Mouse (Mus musculus): ENCODE measurements around the gene Mbtd1.

The Mbtd1 gene

DNA sequence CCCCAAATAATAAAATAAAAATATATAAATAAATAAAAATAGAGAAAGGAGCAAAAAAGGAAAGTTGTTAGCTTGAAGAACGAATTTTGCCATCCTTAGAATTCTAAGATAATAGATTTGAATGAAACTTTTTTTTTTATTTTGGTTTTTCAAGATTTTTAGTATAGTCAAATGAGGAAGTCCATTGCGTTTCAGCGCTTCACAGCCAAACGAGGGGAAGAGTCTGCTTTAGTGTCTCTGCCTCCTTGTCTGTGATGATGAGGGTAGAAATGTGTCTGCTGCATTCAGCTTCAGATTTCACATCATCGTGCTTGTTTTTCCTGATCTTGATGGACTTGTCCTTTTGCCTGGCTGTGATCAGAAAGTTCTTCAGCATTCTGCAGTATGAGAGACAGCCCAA is 99.6 kb downstream of the Mbtd1 start:
- no peak for DNase-seq (ENCODE audit: extremely low read depth, insufficient read length, low spot score)

DNA sequence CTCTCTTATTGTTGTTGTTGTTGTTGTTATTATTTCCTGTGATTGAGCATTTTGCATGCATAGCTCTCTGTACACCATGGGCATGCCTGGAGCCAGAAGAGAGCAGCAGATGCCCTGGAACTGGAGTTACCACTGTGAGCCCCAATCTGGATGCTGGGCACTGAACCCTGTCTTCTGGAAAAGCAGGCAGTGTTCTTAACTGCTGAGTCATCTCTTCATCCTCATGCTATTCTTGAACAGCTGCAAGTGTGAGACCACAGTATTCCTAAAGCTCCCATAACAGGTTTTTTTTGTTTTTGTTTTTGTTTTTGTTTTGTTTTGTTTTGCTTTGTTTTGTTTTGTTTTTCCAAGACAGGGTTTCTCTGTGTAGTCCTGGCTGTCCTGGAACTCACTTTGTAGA is 100.6 kb downstream of the Mbtd1 start:
- DNase-seq (ENCODE audit: extremely low read depth, insufficient read length, low spot score): no peak

DNA sequence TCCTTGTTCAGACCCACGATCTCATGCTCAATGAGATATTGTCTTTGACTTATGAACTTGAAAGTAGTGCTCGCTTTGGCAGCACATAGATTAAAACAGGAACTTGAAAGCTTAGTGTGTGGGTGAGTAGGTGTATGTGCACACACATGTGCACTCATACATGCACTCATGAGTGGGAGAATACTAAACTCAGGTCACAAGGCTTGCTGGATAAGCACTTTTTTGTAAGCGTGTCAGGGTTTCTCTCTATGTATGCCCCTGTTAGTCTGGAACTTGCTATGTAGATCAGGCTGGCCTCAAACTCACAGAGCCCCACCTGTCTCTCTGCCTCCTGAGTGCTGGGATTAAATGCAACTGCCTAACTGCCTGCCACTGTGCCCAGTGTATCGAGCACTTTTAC is 101.4 kb downstream of the Mbtd1 start:
- DNase-seq (ENCODE audit: extremely low read depth, insufficient read length, low spot score): no peak

DNA sequence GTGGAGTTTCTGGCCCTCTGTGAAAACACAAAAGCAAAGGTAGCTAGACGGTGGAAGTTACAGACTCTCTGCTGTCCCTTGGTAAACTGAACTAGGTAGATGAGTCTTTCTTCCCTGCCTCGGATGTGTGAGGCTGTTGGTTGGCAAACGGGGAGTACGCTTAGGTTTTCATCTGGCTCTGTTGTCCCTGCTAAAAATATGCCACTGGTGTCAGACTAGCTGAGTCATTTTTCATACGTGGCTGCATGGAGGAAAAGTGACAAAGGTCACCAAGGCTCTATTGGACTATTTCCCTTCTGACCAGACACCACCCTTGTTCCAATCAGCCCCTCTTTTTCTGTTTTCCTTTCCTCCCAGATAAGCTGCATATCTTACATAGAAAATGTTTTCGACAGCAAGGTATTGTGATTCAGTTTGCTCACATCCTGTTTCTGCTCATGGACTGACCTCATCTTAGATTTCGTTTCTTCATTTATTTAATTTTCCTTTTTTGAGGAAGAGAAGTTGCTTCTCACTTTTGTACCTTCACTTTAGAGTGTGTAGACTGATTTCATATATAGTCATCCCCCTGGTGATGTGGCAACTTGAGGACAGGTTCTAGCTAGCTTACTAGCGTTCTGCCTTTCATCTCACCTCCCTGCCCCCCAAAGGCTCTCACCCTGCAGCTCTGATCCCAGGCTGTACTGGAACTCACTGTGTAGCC is 102.1 kb downstream of the Mbtd1 start:
- DNase-seq (ENCODE audit: extremely low read depth, insufficient read length, low spot score): no peak

DNA sequence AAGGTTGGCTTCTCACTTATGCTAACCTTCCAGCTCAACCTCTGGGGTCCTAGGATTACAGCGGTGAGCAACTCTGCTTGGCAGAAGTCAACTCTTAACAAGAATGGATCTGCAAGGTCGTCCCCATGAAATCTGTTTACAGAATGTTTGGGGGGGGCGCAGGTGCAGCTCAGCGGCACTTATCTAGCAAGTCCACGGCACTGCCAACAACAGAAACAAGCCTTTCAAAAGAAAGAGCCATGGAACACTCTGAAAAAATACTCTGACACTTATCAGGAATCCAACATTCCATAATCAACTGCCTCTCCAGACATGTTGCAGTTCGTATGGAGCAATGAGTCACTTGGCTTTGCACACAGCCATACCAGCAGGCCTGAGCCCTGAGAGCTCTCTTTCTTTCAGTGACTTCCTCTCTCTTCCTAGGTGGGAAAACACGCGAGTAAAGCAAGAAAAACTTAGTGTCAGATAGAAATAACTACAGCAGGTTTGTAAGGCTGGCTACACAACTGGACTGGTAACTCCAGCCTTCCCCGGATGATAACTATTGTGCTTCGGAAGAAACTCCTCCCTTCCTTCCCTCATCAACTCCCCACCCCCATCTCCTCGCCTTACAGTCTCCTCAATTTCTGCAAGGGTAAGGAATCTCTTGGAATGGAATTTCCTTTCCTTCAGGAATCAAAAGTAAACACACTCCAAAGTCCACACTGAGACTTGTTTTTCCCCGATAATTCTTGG is 102.8 kb downstream of the Mbtd1 start:
- no peak for DNase-seq (ENCODE audit: extremely low read depth, insufficient read length, low spot score)

DNA sequence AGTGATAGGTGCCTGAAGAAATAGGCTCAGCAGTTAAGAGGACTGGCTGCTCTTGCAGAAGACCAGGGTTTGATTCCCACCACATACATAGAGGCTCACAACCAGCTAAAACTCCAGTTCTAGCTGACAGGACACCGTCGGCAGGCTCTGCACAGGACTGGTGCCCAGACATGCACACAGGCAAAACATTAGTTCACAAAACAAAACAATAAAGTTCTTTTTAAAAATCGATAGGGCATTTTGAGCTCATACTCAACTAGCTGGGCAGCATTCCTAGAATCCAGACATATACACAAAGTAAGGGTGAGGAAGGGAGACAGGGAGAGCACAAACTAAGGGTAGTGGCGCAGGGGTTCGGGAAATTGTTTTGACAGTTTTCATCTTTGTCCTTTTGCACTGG is 108.9 kb downstream of the Mbtd1 start:
- no peak for DNase-seq (ENCODE audit: extremely low read depth, insufficient read length, low spot score)

DNA sequence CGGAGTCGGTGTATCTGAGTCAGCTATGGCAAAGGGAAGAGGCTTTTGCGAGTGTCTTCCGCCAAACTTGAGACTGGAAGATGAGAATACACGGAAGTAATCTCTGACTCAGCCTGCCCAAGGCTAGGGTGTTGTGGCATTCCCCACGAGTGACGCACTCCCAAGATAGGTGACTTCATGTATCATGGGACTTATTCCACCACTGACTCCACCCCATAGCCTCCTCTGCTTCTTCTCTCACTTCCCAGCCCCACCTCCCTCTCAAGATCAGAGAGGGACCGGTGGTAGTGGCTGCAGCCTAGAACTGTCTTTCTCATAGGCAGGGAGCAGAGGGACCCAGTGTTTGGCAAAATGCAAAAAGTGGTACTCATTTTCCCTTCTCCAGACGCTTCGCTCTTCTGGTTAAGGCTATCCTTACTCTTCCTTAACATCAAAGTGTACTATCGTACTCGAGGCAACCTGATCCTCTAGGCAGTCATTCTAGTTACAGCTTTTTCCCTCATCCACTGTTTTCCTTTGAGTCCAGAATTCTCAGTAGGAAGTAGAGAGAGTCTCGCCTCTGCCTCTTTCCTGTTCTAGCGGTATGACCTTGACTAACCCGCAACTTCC is 109.6 kb downstream of the Mbtd1 start:
- peak; percentile 87 for DNase-seq (ENCODE audit: extremely low read depth, insufficient read length, low spot score)

DNA sequence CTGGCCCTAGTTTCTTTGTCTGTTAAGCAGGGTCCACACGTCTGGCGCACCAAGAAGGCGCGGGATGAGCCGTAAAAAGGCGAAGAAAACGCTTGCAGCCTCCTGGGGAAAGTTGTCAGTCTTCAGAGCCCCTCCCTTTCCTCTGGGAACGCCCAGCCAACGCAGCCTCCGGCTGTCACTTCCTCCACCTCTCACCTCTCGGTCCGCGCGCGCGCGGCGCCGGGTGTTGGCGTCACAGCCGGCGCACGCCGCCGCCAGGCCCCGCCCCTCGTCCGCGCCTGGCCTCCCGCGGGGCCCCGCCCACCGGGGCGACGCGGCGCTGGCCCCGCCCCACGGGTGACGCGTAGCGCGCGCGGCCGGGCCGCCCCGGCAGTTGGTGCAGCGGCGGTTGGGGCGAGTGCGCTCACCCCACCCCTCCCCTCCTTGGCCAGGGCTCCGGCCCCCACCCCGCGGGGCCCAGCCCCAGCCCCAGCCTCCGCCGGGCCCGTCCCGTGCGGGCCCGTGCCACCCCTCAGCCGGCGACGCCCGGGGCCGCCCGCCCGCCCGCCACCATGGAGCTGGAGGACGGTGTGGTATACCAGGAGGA is 110.2 kb downstream of the Mbtd1 start, which contains the start of gene Spag9:
Gene Spag9, plus strand, starts transcription at position 372 of the 586 bp plus-strand sequence.
- peak; percentile 88 for DNase-seq (ENCODE audit: extremely low read depth, insufficient read length, low spot score)
